Mouse (Mus musculus): Measurements from ENCODE around the gene Snhg11. TPM values are rescaled to one million over a fixed set of nuclear protein-coding genes. Genes with fewer than 3 reads are reported as not detected.

The Snhg11 gene
- polyA plus RNA-seq (2017; shearing (Covaris generic)), result not detected

DNA sequence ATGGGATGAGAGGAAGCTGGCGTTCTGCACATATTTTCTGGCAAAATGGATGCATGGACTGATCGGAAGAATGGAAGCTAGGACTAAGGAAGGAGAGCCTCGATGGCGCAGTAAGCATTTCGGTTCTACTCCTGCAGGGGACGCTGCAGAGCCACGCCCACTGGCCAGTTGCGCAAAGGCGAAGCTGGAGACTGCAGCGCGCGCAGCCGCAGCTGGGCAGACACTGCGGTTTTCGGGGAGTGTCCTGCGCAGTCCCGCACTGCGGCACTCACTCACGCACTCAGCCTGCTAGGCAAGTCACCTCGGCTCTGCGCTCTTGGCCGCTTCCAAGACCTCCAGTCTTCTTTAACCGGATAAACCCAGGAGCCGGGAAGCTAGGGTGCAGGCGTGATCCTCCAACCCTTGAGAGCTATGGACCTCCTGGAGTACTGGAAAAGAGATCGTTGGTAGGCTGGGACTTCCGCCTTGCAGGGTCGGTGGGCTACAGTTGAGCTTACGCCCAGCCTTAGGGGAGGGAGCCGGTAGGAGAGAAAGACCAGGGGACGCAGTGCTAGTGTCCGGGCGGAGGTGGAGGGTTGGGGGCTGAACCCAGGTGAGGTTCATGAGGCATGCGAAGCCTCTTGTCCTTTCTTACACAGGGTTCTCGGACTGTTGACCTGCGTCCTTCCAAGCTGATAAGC, at the start of gene Snhg11:
TSS of gene Snhg11 (plus strand) at position 196 of the 680 bp plus-strand sequence.

GRCm38 (mm10) chr2:158409595-158410021, 34.2 kb downstream of the Snhg11 start, which contains the start of gene Ralgapb:
Gene Ralgapb (plus strand): TSS chr2:158409848.

Other genes starting within 250 kb of the Snhg11 start
- gene Tgm2, start 229.2 kb upstream of the Snhg11 start, polyA plus RNA-seq (2017; shearing (Covaris generic)), result 4.7 TPM
- not detected for gene D630003M21Rik, start 146.4 kb upstream of the Snhg11 start, polyA plus RNA-seq (2017; shearing (Covaris generic))
- gene Bpi, start 117.5 kb upstream of the Snhg11 start, polyA plus RNA-seq (2017; shearing (Covaris generic)), result not detected
- 1.1 TPM for gene Lbp, start 69.1 kb upstream of the Snhg11 start, polyA plus RNA-seq (2017; shearing (Covaris generic))
- 40.3 TPM for gene Ralgapb, start 34.2 kb downstream of the Snhg11 start, polyA plus RNA-seq (2017; shearing (Covaris generic))
- not detected for gene Adig, start 127.0 kb downstream of the Snhg11 start, polyA plus RNA-seq (2017; shearing (Covaris generic))
- gene Arhgap40, start 137.2 kb downstream of the Snhg11 start, polyA plus RNA-seq (2017; shearing (Covaris generic)), result not detected
- not detected for gene Slc32a1, start 235.1 kb downstream of the Snhg11 start, polyA plus RNA-seq (2017; shearing (Covaris generic))
- gene Actr5, start 249.2 kb downstream of the Snhg11 start, polyA plus RNA-seq (2017; shearing (Covaris generic)), result 47.9 TPM

All from CD4-positive, CD25-positive, alpha-beta regulatory T cell (primary cell).